Mouse (Mus musculus) brain, embryonic 14.5 days (tissue): ENCODE measurements around the gene Gm20824. TPM values are rescaled to one million over a fixed set of nuclear protein-coding genes. Genes with fewer than 3 reads are reported as not detected.
"Not testable (repeated sequence)": the region's sequence is repeated elsewhere in the genome, so short reads cannot be mapped to it uniquely, and the experiment has no call there.

Experiments used
- DNase-seq: peaks from one replicate; pipeline ENCODE4 v3.0.0-alpha.2; 2011; ENCODE audit warnings: low read depth
- polyA plus RNA-seq: library from polyadenylated mRNA; depleted of rRNA; stranded (reverse); fragments of >200 nt; gene quantifications from 2 replicates; pipeline ENCODE4 v1.2.3, GENCODE M21; 2012; rRNA removed

Gm20824 gene
- polyA plus RNA-seq: not detected in 2 replicates

DNA sequence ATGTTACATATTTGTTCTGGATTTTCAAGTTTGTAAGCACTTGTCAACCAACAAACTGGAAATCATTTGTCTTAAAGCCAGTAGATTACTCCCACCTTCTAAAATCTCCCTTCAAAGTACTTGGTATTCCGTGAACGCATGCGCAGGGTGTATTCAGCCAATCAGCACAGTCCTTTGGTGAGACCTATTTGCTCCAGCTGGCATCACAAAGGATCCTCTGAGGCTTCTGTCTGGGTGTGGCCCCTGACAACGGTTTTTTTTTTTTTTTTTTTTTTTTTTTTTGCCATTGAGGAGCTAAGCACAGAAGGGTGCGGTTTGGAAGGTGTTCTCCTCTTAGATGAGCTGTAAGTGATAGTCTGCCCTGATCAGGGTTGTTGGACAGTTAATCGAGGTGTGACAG, at the start of gene Gm20824:
Gm20824 (plus strand) TSS at position 301 of the 400 bp plus-strand sequence.
- not testable (repeated sequence) for DNase-seq

Other genes with a start within 250 kb of the Gm20824 start
- gene Gm20825, start 186.4 kb upstream of the Gm20824 start, polyA plus RNA-seq: not detected in 2 replicates